Mouse (Mus musculus): ENCODE measurements around the gene Fam24a.
A peak's percentile ranks its signal among the peaks of the same experiment; 100 is the strongest.

Gene Fam24a

DNA sequence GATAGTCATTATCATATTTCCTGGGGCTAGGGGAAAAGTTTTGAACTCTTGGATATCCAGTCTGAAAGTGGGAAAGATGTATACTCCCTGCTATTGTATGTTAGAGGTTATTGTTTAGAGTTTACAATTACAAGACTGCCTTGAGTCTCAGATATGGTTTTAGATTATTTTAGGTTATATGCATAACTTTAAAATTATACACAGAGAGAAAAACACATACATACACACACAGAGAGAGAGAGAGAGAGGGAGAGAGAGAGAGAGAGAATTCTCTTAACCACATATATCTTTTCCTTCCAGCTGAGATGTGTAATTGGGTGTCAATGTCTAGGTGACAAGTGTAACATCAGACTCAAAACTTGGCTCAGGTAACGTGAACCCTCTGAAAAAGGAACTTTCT, at the start of gene Fam24a:
Gene Fam24a (plus strand): TSS at position 301 of the 400 bp plus-strand sequence.
- no peak for DNase-seq (ENCODE audit: low spot score)

DNA sequence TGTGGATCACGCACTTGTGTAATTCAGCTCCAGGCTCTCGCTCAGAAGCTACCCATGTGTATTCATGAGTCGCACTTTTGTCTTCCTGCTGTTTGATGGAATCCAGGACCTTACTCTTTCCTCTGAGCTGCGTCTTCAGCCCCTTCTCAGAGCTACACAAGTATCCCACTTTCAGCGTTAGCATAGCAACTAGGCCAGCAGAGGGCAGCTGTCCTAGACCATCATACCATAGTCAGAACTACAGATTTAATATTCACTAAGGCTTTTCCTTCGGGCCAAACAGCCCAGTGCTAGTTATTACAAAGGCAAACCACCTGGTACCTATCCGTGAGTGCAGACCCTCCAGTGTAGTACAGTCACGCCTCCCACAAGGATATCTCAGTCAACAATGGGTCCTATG, 36.5 kb upstream of the Fam24a start:
- DNase-seq (ENCODE audit: low spot score), result no peak

DNA sequence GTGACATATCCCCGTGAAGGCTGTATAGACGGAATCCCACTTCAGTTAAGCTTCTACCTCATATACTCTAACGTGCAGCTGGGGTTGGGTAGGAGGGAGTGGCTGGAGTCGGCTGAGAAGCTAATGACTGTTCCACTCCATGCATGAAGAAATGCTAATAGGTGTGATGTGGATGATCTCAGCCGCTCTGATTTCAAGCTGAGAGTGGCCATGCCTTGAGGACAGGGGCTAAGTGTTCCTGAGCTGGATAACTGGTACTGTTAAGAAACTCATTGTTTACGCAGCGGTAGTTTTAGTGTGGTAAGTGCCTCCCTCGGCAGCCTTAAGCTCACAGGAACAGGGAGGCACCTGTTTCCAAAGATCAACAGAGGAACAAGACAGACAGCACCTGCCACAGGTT, 30.3 kb upstream of the Fam24a start:
- no peak for DNase-seq (ENCODE audit: low spot score)

DNA sequence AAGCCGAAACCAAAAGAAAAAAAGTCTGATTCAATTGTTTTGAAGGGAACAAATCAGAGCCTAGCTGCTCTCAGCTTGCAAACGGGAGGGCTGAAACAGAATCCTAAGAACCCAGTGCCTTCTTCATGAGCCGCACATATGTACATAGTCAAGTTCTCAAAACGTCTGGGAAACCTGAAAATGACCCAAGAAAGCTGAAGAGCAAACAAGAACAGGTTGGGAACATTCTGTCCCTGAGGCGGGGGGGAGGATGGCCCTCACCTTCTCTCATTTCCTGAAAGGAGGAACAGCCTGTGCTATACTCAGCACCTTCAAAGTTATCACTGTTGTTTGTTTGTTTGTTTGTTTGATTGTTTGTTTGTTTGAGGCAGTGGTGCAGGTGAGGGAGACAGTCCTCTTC, 26.9 kb upstream of the Fam24a start:
- DNase-seq (ENCODE audit: low spot score), result no peak

DNA sequence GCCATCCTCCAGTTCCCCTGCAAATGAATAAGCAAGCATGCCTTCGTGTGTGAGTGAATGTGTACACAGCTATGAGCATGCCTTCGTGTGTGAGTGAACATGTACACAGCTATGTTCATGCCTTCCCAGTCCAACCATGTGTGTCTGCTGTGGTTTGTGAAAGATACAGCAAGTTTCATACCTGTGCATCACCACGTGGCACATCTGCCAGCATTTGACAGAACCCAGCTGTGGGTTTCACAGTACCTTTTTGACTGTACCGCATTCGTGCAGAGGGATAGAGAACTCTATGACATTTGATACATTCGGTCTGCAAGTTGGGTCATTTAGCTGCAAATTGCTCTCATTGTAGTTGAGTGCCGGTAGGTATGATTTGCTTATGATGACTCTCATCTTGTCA, 19.2 kb upstream of the Fam24a start:
- DNase-seq (ENCODE audit: low spot score), result no peak

DNA sequence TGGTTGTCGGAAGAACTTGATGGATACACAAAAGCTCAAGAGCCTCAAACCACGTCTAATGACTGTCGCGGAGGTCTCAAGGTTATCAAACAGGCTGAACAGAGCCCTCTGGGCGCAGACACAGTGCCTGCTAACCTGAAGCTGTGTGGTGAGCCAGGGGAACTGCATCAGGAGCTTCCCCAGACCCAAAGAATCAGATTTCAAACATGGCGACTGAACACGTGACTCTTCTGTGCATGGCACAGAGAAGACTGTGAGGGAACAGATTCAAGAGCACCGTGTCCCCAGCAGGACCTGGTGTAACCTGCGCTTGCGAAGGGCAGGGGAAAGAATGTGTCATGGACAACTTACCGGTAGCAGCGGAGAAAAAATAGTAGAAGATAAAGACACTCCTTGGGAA, 16.1 kb upstream of the Fam24a start:
- DNase-seq (ENCODE audit: low spot score), result no peak

DNA sequence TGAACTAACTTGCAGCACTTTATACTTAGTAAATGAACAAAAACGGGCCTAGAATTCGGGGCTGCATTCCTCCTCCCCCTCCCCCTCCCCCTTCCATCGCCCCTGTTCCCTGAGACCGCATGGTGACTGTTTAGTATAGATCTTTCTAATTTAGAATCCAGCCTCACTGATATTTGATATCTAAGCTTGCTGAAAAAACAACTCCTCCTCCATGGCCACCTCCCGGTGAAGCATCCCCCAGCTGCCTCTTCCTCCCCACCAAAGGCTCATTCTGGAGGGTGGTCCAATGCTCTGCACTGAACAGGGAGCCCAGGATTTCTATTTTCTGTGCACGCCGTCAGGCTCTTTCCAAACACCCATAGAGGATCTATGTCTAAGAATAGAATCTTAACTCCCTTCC, 15.3 kb upstream of the Fam24a start:
- DNase-seq (ENCODE audit: low spot score), result no peak

DNA sequence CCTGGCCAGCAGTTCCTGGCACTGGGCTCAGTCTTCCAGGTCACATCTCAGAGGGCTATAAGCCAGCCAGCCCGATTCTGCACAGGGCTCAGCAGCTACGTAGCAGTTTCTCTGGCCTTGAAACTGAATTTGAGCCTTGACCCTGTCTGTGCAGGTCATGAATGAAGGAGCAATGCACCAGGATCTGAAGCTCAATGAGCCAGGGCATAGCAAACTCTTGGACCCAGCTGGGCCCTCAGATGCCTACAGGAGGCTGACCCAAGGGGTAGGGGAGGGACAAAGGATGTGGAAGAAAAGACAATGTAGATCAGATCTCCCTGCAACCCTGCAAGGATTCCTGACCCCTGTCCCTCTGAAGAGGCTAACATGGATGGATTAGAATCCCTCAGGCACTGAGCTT, 11.5 kb upstream of the Fam24a start, which contains the start of gene Cuzd1:
Gene Cuzd1 (minus strand): TSS at position 101 of the 400 bp plus-strand sequence.
- DNase-seq (ENCODE audit: low spot score), result no peak

DNA sequence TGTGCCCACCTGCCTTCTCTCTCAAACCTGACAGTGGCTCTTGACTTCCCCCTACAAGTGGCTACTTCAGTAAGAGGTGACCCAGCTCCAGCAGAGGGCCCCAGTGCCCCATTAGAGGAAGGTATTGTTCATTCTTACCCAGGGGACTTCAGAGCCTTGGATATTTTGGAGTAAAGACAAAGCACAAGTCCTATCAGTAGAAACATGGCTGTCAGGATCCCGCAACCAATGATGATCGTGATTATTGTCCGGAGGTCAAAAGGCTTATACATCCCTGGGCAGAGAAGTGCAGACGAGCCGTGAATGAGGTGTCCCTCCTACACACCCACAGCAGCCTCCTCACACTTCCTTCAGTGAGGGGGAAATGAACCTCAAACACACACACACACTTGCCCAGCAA, 6.6 kb upstream of the Fam24a start:
- no peak for DNase-seq (ENCODE audit: low spot score)

DNA sequence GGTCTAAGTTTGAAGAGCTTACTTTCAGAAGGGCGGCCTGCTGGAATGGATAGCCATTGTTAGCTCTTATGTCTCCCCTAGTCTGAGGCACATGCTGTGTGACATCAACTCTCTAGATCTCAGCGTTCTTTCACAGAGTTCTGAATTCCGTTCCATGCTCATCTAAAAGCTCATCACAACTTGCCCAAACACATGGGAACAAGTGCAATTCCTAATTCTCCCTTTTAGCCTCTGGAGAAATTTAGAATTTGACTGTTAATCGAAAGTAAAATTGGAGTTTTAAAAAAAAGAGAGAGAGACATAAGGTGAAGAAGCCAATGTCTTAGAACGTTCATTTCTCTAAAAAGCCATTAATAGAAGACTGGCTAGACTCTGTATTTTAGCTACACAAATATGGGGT, 4.2 kb upstream of the Fam24a start, which contains the start of gene Fam24b:
Gene Fam24b (minus strand): TSS at position 101 of the 400 bp plus-strand sequence.
- DNase-seq (ENCODE audit: low spot score), result no peak

DNA sequence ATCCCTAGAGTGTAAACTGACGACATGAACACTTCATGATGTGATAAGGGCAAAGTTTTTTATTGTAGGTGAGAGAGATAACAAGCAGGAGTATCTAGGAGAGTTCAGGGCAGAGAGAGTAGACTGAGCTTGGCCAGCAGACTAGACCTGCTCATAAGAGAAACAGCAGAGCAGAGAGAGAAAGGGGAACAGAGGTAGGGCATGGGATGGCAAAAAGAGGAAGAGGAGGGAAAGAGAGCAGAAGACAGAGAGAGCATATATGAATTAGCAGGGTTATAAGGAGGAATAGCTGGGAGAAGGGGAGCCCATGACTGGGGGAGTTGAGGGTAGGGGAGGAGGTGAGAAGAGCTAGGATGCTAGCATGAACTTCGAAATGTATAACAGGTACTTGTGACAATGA, 2.0 kb upstream of the Fam24a start:
- DNase-seq (ENCODE audit: low spot score), result no peak

DNA sequence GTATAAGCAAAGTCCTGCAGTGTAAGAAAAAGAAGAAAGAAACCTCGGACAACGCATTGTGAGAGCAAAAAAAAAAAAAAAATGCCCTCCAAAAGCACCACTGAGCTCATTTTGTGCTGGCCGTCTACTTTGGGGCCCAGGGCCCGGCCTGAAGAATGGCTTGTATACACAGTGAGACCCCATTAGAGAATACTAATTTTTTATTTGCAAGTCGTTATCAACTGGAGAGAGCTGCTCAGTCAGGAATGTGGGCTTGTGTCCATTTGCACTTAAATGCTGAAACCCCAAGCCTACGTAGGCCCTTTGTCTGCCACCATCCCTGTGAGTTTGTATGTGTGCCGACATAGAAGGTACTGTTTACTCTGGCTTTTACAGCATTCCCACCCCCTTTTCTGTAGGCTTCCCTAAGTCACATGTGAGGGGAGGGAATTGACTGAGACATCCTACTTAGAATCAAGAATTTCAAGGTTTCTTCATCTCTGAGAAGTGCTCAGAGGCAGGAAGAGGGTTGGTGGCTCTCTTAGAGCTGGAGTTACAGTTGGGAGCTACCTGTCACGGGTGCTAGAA, 3.9 kb downstream of the Fam24a start:
- no peak for DNase-seq (ENCODE audit: low spot score)

DNA sequence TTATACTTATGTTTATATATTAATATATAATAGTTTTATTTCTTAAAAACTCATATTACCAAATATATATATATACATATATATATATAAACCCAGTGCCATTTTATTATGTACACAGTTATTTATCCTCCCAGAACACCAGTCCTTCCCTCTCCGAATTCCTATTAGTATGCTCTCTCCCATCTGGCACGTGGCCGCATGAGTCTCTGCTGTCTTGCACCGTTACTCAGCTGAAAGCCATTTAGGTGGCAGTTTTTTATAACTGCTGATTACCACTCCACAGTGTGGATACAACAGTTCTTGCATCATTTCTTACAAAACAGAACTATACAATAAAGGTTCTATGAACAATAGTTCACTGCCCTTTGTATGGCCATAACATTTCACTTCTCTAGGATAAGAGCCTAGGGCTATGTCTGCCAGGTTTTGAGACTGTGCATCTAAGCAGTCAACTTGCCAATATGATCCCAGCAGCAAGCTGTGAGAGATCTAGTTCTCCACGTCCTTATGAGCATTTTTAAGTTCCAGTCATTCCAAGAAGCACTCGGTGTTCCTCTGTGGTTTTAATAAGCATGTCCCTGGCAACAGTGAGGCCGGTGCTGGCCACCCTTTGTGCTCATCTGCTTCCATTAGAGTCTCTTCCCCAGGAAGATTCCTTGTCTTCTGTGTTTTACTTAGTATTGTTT, 12.3 kb downstream of the Fam24a start:
- DNase-seq (ENCODE audit: low spot score), result no peak

DNA sequence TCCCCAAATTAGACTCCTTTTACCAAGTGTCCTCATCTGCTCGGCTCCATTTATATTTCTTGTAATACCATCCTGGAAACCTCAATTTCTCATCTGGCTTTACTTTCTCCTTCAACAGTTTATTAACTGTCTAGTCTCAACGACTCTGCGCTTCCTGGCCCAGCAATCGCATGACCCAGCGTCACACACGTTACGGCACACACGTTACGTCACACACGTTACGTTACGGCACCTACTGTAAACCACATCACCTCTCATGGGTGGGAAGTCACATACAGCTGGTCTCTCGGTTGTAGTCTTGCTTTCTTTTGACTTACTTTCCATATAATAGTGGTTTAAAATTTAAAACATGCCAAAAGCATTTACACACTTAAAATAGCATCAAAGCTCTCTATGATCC, 22.4 kb downstream of the Fam24a start:
- no peak for DNase-seq (ENCODE audit: low spot score)

DNA sequence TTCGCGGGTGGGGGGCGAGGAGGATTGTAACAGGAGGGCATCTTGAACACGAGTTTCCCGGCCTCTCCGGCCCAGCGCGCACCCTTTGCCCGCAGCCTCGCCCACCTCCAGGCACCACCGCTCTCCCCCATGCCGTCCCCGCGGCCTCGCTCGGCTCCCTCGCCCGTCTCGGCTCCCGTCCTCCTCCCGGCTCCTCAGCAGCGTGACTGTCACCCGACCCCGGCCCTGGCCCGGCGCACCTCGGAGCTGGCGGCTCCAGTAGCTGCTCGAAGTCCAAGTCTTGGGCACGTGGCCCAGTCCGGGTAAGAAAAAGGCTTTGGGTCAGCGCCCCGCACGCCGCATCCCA, 28.6 kb downstream of the Fam24a start:
- DNase-seq (ENCODE audit: low spot score), result no peak

DNA sequence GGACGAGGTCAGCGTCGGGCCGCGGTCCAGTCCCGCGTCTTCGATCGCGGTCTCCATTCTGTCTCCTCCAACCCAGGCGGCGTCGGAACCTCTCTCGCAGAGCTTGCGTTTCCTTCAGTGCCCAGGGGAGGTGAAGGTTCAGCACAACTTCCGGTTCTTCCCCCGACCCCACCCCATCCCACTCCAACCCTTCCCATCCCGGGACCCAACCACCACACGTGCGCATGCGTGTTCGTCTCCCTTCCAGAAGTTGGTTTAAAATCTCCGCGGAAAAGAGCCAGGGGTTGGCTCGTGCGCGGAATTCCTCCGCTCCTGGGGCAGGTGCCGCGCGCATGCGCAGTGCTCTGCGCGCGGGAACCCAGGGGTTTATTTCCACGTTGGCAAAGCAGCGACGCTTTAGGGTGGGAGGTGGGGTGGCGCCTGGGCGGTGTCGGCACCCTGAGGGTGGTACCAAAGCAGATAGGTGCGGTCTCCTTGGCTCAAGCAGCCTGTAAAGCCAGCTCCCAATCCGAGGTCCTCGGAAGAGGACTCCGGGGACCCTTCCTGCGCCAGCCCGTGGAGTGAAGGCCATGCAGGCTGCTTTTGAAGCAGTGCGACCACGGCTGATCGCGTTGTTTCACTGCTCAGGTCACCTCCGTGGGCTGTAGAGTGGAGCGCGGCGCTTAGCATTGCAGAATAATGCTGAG, 29.1 kb downstream of the Fam24a start, which contains the start of gene 2310057M21Rik:
Gene 2310057M21Rik (minus strand): TSS at position 145 of the 686 bp plus-strand sequence.
- DNase-seq (ENCODE audit: low spot score), result peak; percentile 91

DNA sequence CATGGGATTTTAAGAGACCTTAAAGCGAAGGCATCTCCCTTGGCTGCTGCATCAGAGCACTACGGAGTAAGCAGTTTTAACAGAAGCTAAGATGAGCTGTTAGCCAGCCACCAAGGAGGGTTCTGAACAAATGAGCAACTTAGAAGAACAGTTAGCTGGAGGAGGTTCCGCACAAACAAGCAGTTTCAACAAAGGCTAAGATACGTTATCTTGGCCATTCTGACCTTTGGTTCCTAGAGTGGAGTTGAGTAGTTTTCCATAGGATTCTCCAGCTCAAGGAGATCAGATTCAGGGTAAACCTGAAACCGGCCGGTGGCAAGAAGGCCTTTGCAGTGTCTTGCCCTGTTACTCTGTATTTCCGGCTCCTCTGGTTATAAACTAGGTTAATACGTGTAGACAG, 30.5 kb downstream of the Fam24a start:
- no peak for DNase-seq (ENCODE audit: low spot score)

DNA sequence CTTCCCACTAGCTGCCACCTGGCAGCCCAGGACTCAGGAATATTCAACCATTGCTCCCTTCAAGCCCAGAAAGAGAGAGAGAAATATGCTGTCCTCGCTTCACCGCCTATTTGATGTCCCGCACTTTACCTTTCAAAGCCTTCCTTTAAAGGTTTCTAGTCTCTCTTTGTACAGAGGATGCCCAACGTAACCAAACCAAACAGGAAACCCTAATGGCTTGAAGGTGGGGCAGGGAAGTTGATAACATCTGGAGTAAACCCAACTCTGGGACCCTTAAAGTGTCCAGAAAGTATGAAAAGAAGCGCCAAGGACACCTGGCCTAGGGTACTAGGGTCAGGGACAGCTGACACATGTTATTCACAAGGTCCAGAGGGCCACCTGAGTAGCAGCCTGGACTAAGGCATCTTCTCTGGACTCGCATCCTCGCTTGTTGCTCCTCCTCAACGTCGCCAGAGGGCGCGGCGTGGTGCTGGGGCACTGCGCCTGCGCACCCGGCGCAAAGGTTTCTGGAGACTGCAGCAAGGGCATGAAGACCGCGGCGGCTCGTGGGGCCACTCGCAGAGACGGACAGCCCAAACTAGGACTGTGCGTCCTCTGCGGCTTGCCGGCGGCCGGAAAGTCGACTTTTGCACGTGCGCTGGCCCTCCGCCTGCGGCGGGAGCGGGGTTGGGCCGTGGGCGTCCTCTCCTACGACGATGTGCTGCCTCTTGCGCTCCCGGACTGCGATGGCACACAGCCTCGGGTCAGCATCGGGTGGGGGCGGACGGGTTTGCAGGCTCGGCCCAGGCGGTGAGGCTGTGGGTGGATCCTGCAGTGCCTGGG, 37.2 kb downstream of the Fam24a start, which contains the start of gene Pstk:
Gene Pstk (plus strand): TSS at position 494 of the 822 bp plus-strand sequence.
- peak; percentile 83 for DNase-seq (ENCODE audit: low spot score)

DNA sequence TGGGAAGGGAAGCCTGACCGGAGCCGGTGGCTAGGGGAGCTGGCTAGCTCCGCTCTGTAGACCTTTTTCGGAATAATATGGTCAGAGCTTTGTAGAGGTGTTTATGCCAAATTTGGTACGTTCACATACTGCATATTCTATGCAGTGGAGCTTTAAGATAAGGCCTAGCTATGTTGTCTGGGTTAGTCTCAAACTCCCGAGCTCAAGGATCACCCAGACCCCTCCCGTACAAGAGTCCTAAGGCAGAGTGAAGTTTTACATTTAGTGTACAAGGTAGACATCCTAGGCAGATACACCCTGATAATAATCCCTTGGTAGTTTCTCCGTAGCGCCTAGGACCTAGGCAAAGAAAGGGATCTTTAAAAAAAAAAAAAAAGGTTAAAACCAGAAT, 37.8 kb downstream of the Fam24a start:
- no peak for DNase-seq (ENCODE audit: low spot score)

DNA sequence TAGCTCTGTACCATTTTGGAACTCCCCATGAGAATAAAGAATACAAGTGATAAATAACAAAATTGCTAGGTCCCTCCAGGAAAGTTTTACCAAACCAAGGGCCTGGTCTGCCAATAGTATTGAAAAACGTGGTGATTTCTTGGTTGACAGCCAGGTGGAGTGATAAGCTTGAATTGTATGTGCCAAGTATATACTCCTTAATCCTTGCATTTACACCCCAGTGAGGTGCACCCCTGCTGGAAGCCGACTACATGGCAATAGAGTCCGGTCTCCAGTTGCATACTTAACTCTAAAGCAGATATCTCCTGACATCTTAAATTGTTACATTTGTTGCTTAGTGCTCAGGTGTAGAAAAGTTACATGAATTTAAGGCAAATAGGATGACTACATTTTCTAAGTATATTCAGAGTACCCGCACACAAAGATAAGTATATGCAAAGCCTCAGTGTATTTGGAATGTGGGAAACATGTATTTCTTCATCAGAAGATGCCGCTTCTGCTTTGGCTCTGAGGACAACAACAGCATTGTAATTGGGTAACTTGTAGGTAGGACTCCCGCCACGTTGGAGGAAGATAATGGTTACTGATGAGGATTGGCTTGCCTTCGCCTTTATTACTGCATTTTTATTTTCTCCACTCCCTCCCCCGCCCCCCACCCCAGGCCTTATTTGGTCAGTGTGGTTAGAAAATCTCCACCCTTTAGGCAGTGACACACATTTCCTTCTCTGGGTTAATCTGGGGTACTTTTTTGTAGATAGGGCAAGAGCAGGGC, 38.4 kb downstream of the Fam24a start:
- DNase-seq (ENCODE audit: low spot score), result no peak
